In the genomic region with DNA sequence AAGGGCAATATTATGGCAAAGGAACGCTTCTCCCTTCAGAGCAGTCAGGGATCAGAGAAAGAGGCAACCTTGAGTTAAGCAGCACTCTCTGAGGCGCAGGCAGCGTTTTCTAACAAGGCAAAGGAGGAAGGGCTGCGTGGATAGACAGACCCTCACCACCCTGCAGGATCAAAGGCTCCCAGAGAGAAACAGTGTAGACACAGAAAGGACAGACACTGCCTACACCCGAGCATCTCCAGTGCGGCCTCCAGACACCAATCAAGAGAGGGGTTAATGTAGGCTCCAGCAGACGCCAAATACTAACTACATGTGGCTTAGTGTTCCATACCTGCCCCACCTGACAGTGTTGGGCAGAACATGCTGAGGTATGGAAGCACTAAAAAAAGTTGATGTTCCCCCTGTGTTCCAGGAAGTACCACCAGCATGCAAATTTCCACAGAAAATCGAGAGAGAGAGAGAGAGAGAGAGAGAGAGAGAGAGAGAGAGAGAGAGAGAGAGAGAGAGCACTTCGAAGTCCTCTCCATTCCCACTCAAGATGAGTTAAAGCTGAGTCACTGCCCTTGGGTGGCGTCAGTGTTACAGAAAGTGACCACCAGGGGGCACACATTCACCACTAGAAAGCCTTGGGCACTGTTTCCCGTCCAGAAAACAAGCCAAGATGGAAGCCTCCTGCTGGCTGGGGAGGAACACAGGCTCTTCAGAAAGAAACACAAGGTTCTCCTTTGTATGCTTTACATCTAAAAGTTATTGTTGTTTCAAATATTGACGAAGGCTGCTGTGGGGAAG, we compare ENCODE assay signal across 8 mouse cellular contexts. TPM values are rescaled to one million over a fixed set of nuclear protein-coding genes. Genes with fewer than 3 reads are reported as not detected.
DNase-seq lines count a peak whose midpoint lies in the region; ATAC-seq and TF ChIP-seq lines count a peak whose summit lies in the region.

No protein-coding gene starts in this region.

- peaks cover 12% of the 10 kb centered on the region for H3K27me3 ChIP-seq in E14TG2a.4 (ENCODE audit: insufficient read depth, low read length)
- H3K27me3 ChIP-seq in liver, embryonic 16.5 days (ENCODE audit: control insufficient read depth, insufficient read depth, low read depth, low read length) = peaks cover 6% of the 10 kb centered on the region; the same call in 1 of the 2 replicates

- peaks cover 24% of the 10 kb centered on the region for H3K4me1 ChIP-seq in E14TG2a.4 (replicated peaks; ENCODE audit: low read depth, low read length)
- no peaks in the 10 kb centered on the region for H3K4me1 ChIP-seq in liver, embryonic 16.5 days (ENCODE audit: control insufficient read depth, low read depth, low read length)

- no peak overlapping the region for H3K4me2 ChIP-seq in liver, embryonic 16.5 days (ENCODE audit: low read depth, low read length)

- H3K27ac ChIP-seq in liver, embryonic 16.5 days (ENCODE audit: low read length) = no peak overlapping the region

- no peaks in the 10 kb centered on the region for H3K9me3 ChIP-seq in E14TG2a.4 (ENCODE audit: low read length)
- H3K9me3 ChIP-seq in liver, embryonic 16.5 days (replicated peaks; ENCODE audit: control insufficient read depth, low read length) = no peaks in the 10 kb centered on the region

- WGBS in liver, embryonic 16.5 days (ENCODE audit: insufficient replicate concordance) = 21% methylated on average over 12 of the region's 12 CpGs

- ATAC-seq in granulocyte monocyte progenitor cell, adult 5-6 weeks (replicated peaks; ENCODE audit: poor library complexity, severe bottlenecking) = peak; percentile 98
- ATAC-seq in liver, embryonic 16.5 days (ENCODE audit: low read depth) = peak; percentile 55; the same call in 1 of the 2 replicates

- no peak overlapping the region for H3K9ac ChIP-seq in liver, embryonic 16.5 days (ENCODE audit: low read depth, low read length)

- DNase-seq in adrenal gland, adult (ENCODE audit: inconsistent age in 2 of 2, low spot score in 1 of 2) = peak; percentile 86 to 95
- peak; percentile 93 for DNase-seq in embryo, embryonic 10 days (ENCODE audit: low spot score)
- peak; percentile 89 to 91 for DNase-seq in kidney, postnatal 4 days
- peak; percentile 94 for DNase-seq in retina, embryonic 14.5 days (ENCODE audit: low spot score)
- peak; percentile 88 for DNase-seq in urinary bladder, postnatal 14 days (ENCODE audit: low spot score)

- no peak overlapping the region for H3K4me3 ChIP-seq in E14TG2a.4 (replicated peaks; ENCODE audit: low read length)
- no peak overlapping the region for H3K4me3 ChIP-seq in liver, embryonic 16.5 days (ENCODE audit: low read depth, low read length)

- peak; percentile 73 for TF ChIP-seq CTCF in E14TG2a.4 (conservative IDR thresholded peaks at IDR 0.05; ENCODE audit: low read length)

- H3K36me3 ChIP-seq in E14TG2a.4 (ENCODE audit: insufficient read depth, low read length) = no peaks in the 10 kb centered on the region
- H3K36me3 ChIP-seq in liver, embryonic 16.5 days (ENCODE audit: control insufficient read depth, insufficient read depth) = no peaks in the 10 kb centered on the region

RNA-seq across cellular contexts. Expression of gene Nkx2-3, which starts 18.5 kb away (rescaled TPM):
- total RNA-seq in granulocyte monocyte progenitor cell, adult 5-6 weeks (2014; fragmentation: Nextera tagmentation) = not detected in 2 replicates
- not detected in 2 replicates for total RNA-seq in granulocyte monocyte progenitor cell, adult 5-6 weeks (2017)
- 0.11 and 0.32 TPM in 2 replicates for polyA plus RNA-seq in liver, embryonic 16.5 days (2015; fragmentation: Nextera tagmentation; extraction: Ambion mirVana)

RNA-seq across cellular contexts. Expression of gene Slc25a28, which starts 44.0 kb away (rescaled TPM):
- total RNA-seq in granulocyte monocyte progenitor cell, adult 5-6 weeks (2014; fragmentation: Nextera tagmentation) = 47.1 and 50.0 TPM in 2 replicates
- total RNA-seq in granulocyte monocyte progenitor cell, adult 5-6 weeks (2017) = 36.0 and 36.1 TPM in 2 replicates
- 3.8 and 4.8 TPM in 2 replicates for polyA plus RNA-seq in liver, embryonic 16.5 days (2015; fragmentation: Nextera tagmentation; extraction: Ambion mirVana)

RNA-seq across cellular contexts. Expression of gene Entpd7, which starts 58.8 kb away (rescaled TPM):
- total RNA-seq in granulocyte monocyte progenitor cell, adult 5-6 weeks (2014; fragmentation: Nextera tagmentation) = 22.0 and 23.1 TPM in 2 replicates
- 7.0 and 12.3 TPM in 2 replicates for total RNA-seq in granulocyte monocyte progenitor cell, adult 5-6 weeks (2017)
- polyA plus RNA-seq in liver, embryonic 16.5 days (2015; fragmentation: Nextera tagmentation; extraction: Ambion mirVana) = 2.2 and 2.5 TPM in 2 replicates
